Mouse (Mus musculus): ENCODE measurements around the gene Myom3.

Myom3 gene

DNA sequence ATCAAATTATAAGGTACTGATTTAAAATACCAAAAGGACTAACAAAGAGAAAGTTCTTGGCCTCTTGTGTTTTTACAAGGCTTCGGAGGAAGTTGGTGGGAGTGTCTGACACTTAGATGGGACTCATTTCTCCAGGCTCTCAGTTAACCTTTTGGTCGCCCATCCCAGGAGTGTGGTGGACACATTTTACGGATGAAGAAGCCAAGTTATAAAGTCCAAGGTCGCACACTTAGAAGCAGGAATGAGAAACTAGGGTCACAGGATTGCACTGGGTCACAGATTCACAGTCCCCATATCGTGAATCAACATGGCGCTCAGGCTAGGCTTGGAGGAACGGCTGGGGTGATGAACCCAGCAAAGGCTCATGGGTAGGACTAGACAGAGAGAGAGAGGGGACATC, 2.1 kb downstream of the Myom3 start:
- no peak for DNase-seq

DNA sequence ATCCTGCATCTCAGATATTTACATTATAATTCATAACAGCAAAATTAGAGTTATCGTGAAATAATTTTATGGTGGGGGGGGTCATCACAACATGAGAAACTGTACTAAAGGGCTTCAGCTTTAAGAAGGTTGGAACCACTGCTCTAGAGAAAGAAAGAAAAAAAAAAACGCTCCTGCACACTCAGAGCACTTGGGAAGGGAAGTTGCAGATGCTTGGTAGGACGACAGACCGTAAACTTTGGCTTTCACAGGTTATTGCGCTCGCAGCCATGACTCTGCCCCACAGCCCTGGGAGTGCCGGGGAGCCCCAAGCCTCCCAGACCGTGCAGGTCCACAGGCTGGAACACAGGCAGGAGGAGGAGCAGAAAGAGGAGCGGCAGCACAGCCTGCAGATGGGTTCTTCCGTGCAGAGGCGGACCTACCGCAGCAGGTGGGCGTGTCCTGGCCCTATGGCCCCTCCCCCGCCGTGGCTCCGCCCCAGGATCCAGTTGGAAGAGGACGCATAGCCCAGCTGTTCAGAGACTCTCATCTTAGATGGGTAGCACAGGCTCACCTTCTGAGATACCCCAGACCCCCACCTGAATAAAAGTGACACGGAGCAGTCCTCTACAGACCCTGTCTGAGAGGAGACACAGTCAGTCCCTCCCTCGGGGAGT, 2.9 kb downstream of the Myom3 start:
- peak; percentile 90 for DNase-seq

DNA sequence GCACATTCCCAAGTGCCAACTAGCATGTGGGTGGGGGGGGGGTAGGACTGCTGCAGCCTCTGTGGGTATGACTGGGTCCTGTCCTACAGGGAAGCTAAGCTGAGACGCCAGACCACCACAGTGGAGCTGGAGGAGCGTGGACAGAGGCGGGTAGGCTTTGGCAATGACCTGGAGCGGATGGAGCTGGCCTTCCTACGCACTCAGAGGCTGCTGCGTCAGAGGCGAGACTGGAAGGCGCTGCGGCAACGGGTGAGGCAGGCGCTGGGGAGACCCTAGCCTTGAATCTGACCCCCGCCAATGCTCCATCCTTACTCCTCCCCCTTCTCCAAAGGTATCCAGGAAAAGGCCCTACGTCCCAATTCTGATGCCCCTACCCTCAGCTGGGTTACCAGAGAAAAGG, 5.2 kb downstream of the Myom3 start:
- no peak for DNase-seq

DNA sequence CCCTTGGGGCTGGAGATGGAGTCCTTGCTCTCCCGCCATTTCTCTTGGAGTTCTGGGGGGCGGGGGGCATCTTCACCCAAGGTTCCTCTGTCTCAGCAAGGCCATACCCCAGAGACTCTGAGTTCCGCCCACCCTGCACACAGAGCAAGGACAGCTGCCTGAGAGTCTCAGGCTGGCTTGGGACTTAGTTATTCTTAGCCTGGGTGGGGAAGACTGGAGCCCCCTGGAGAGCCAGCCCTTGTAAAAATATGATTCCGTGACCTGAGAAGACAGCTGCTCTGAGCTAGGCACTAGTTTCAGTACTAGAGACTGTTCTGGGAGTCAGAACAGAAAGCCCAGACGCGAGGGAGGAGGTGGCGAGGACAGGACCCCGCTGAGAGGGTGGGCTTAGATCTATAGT, 6.2 kb downstream of the Myom3 start:
- DNase-seq = no peak

DNA sequence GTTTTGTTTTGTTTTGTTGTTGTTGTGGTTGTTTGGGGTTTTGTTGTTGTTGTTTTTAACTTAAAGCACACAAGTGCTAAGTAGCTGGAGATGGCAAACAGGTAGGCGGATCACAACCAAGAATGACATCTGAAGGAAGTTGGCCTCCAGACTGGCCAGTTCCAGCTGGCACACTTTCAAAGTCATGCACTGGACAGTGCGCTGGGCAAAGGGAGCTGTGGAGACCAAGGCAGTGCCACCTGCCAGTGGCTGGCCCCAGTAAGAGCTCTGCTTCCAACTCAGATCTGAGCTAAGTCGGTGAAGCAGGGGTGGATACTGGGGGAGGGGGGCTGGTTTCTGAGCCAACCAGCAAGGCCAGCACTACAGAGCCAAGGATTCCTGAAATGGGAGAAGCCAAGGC, 7.5 kb downstream of the Myom3 start:
- peak; percentile 39 for DNase-seq

DNA sequence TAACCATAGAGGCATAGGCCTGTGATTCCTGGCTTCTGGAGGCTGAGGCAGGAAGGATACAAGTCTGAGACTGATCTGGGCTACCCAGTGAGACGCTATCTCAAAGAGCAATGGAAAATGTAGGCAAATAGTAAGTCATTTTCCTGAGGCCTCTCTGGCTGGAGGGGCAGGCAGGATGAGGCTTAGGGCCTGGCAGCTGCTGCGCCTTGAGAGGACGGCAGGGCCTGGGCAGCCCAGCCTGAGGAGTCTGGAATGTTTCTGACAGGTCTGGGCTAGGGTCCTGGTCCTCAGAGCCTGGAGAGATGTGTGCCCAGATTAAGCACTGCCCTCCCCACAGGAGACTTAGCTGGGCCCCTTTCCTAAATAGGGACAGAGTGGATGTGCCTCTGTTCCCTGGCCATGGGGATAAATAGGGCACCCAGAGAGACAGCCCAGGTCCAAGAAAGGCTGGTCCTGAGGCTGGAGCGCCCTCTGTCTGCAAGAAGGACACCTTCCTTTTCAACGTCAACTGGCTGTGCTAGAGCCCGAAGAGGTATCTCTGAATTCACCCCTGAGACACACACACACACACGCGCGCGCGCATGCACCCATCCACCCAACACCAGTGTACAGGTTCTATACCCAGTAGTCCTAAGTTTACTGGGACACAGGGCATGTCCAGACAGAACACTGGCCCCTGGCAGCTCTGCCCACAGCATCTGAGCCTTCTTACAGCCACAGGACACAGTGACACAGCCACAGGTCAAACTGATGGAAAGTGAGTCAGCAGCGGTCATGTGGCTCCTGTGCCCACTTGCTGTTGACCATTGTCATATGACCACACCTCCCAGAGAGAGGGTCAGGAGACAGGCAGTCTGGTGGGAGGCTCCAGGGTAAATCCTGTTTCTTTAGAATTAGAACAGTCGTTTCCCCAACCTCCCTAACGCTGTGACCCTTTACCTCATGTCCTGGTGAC, 9.3 kb downstream of the Myom3 start:
- DNase-seq = peak; percentile 58

DNA sequence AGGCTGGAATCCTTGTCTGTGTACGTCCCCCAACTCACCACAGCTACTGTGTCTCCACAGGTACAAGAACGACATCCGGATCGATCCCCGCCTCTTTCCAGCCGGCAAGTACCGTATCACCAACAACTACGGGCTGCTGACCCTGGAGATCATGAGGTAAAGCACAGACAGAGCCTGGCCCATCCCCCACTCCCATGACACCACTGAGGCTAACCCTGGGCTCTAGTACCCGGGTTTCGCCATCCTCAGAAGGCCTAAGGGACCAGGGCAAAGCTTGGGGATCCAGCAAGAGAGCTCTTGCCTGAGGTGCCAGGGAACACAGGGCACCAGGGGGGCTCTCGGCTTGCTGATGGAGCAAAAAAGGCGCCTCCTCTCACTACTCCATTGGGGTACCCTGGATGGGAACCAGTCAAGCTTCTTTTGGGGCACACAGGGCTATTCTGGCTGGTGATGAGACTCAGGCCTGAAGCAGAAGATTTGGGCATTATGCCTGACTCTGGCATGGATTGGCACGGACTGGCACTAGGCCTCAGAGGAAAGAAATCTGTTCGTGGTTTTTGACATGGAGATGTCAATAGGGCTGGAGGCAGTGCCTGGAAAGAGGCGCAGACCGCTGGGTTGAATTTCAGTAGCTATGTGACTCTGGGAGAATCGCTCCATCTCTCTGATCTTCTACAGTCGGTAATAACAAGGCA, 11.2 kb downstream of the Myom3 start:
- DNase-seq = no peak

DNA sequence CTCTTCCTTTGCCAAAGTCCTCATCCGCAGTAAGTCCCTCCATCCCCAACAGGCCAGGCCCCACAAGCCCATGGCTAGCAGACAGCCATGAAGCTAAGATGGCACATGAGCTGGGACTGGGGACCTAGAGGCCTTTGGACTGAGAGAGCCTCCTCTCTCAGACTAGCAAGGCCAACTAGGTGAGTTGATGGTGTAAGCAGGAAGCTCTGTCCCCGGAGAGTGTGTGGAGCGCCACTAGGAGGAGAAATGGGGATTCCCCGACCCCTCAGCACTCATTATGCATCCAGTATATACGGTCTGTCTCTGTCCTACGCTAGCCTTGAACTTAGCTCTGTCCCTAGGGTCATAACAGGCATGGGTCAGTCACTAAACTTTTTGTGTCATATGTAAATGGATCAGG, 12.1 kb downstream of the Myom3 start:
- no peak for DNase-seq

DNA sequence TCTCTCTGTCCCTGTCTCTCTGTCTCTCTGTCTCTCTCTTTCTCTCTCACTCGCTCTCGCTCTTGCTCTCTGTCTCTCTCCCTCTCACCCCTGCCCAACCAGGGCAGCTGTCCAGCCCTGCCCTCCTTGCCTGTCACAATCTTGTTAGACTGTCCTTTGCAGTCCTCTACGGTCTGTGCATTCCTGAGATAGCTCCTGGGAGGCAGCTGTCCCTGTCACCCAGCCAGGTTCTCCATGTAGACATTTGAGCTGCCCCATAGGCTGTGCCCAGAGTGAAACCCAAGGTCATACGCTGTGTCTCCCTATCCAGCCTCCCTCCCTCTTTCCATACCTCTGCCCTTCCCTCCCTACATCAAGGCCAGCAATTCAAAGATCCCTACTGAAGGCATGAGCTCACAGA, 13.2 kb downstream of the Myom3 start:
- DNase-seq = no peak

DNA sequence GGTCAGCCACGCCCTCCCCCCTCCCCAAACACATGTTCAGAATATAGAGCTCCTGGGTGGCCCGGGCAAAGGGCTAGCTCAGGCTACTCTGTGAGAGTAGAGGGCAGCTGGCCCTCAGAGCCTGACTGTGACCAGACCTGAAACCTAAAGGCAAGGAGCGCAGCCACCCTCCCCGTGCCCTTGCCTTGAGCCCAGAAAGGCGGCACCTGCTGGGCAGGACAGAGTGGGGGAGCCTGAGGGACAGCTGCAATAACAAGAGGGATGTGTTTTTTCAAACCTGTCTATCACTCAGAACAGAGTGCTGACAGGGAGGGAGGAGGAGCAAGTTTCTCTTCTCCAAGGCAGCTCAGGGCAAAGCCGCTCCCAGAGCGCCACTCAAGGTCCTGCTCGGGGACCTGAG, 15.0 kb downstream of the Myom3 start:
- no peak for DNase-seq

DNA sequence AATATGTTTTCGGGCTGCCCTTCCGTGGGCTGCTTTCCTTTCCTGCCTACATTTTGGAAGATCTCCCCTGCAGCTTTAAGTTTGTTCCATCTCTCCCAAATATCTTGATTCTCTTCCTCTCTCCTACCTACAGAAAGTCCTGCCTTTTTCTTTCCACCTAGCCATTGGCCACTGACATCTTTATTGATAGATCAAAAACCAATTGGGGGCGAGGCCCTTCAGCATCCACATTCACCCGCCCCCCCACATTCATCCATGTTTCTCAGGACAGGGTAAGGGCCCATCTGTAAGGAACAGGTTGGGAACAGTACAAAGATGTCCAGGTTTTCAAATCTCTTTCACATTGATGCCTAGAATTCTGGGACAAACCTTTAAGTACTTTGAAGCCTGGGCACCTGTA, 17.3 kb downstream of the Myom3 start:
- DNase-seq = no peak

DNA sequence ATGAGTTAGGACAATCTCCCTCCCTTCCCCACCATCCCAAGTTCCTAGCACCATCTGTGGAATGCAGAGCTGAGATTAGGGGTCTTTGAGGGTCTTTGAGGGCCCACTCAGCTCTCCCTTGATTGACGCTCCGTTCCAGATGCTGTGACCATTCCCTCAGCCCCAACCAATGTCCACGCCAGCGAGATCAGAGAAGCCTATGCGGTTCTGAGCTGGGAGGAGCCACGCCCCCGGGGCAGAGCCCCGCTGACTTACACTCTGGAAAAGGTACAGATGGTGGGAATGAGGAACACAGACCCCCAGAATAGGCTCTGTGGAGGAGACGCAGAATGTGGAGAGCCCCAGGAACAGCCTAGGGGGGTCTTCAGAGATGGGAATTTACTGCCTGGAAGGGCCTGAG, 20.1 kb downstream of the Myom3 start:
- no peak for DNase-seq

DNA sequence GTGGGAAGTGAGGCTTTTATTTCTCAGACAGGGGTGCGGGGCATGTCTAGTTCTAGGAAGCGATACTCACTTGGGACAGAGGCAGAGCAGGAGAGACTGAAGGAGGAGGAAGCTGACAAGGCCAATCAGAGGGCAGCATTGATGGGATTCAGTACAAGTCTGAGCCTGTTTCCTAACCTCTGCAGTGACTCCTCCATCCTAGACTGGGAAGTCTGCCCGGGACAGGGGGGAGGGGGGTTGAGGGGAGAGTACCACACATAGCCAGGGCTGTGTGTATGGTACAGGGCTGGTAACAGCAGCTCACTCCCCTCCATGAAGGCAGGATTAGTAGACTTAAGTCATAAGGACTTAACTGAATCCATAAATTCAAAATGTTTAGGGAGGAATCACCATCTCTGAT, 20.7 kb downstream of the Myom3 start:
- peak; percentile 44 for DNase-seq

DNA sequence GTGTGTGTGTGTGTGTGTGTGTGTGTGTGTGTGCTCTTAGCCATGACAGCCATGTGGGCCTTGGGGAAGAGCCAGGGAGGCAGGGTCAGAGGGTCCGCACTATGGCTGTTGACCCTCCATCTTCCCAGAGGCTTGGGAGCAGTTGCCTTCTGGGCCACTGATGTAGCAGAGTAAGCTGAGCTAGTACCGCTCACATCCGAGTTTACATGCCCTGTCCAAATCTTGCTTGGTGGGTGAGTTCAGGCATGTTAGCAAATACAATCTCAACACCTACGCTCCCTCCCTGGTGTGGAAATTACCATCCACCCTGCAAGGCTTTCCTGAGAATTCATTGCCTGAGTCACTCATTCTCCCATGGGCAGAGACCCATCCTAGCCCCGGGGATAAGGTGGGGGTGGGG, 21.8 kb downstream of the Myom3 start:
- no peak for DNase-seq

DNA sequence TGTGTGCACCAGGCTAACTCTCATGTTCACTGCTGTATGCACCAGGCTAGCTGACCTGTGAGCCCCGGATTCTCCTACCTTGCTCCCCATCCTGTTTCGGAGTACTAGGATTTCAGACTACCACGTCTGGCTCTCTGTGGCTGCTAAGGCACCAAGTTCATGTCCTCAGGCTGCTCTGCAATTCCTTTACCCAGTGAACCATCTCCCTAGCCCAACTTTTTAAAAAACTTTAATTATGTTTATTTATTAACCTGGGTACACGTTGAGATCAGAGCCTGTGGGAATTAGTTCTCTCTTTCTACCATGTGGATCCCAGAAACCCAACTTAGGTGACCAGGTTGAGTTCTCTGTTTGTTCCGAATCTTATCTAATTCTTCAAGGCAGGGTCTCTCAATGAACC, 27.1 kb downstream of the Myom3 start:
- no peak for DNase-seq

DNA sequence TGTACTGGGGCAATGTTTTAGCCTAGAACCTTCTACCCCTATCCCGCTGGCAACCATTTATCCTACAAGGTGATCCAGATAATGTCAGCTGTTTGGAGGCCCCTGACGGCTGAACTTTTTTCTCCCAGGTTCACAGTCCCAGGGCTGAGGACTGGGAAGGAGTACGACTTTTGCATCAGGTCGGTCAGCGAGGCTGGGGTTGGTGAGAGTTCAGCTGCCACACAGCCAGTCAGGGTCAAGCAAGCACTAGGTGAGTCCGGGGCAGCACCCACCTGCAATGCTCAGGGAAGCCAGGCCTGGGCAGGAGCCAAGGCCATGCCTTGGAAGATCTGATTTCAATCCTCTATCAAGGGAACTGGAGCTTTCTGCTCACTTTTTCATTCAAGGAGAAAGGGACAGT, 27.8 kb downstream of the Myom3 start:
- DNase-seq = peak; percentile 37

DNA sequence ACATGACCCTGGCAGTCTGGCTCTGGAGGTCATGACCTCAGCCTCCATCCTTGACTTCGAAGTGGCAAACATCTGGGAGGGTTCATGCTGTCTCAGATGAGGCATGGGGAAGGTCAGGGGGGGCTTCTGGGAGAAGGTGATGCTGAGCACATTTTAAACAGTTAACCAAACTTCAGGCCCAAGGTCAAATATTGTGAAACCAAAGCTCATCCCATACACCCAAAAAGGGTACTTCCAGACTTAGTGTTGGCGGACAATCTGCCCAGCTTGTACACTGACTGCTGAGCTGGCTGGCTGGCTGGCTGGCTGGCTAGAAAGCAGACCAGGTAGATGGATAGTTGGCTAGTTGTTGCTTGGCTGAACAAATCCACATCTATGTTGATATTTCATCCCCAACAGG, 29.6 kb downstream of the Myom3 start:
- DNase-seq = no peak

DNA sequence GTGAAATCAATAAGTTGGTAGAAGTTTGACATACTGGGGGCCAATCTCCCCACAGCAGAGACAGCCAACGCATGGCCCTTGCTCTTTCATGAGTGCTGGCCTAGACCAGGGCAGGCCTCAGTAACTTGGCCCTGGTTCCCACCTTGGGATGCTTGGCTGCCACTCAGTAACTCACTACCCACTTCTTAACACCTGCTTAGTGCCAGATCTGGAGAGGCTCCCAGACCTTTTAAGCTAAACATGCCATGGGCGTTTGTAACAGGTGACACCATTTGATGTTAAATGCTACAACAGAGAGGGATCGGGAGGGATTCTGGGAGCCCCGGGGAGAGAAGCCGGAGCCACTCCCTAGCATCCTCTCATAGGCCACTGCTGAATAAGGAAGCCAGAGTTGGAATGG, 33.3 kb downstream of the Myom3 start:
- no peak for DNase-seq

DNA sequence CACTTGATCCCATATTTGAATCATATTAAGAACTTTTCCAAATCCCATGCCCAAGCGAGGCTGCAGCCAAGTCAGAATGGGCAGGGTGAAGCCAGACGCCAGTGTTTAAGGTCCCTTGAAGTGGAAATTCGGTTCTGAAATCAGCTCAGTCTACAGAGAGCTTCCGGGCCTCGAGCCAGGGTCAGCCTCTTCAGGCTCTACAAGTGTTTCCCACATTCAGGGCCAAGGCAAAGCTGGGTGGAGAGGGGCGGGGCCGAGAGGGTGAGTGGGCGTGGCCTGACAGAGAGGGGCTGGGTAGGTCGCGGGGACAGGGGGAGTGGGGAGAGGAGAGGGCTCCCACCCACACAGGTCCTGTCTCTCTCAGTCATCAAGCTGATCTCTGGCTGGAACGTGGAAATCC, 38.4 kb downstream of the Myom3 start:
- peak; percentile 46 for DNase-seq

DNA sequence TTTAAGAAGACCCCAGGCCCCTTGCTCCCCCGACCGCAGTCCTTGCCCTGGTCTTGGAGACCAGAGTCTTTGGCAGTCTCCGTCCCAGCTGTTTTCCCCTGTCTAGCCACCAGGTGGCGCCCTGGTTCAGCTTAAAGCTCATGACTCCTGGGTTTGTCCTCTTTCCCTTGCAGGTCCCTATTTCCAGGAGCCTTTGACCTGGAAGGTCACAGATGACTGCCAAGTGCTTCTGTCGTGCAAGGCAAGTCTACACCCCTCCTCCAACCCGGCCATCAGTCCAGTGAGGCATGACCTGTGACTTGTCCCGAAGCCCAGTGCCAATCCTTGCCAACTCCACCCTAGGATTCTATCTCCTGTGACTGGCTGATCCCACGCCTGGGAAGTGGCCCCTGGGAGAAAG, 42.0 kb downstream of the Myom3 start:
- DNase-seq = peak; percentile 94

DNA sequence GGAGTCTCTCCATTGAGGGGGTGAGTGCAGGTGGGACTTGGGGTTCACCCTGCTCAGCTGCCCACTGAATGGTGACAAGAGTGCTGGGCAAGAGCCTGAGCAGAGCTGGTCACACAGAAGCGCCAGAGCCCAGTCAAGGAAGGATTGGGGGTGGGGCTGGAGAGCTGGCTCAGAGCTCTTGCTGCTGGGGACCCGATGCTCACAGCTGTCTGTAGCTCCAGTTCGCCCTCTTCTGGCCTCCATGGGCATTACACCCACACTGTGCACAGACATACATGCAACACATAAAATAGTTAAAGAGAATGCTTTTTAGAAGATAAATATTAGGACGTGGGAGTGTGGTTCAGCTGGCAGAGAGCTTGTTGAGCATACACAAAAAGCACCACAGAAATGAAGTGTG, 43.8 kb downstream of the Myom3 start:
- peak; percentile 49 for DNase-seq

DNA sequence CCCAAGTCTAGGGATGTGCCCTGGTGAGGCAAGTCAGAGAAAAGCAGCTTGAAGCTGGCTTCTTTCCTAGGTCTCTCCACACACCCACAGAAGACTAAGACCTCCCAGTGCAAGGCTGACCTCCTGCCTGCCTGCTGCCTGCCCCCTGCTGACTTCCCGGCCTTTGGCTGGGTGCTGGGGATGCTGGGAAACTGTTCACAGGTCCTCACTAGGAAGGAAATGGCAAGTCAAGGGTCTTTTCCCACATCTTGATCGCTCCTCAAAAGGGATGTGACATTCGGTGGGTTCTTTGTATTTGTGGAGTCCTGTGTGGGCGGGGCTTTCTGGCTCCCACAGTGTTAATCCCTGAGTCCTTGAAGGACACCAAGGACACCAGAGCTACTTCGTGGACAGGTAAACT, 44.7 kb downstream of the Myom3 start:
- DNase-seq = no peak

DNA sequence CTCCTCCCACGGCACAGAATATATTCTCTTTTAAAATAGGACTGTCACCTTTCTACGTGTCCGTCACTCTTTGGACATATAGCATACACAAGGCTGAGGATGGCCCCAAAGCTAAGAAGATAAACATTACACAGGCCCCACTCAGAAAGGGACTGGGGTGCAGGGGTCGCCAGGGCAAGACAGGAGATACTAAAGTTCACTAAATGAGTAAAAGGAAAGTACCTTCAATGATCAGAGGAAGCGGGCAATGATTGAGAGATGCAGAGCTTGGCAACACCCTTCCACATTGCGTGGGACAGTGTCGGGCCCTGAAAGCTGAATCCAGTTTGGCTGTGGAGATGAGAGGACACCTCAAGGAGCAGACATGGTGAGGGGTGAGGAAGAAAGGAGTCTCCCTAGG, 55.4 kb downstream of the Myom3 start:
- no peak for DNase-seq

Measured in kidney, postnatal 10 days (tissue).